Mouse (Mus musculus): ENCODE results near the gene Alk. TPM values are rescaled to one million over a fixed set of nuclear protein-coding genes. Genes with fewer than 3 reads are reported as not detected.

The Alk gene
- 0.56 and 0.64 TPM in 2 replicates for polyA plus RNA-seq (2014; fragmentation: Nextera tagmentation; extraction: Ambion mirVana)

- no peaks in the 10 kb centered on the region for H3K9me3 ChIP-seq (ENCODE audit: control insufficient read depth, low read length)
- H3K9ac ChIP-seq (ENCODE audit: low read depth, low read length) = peak within 1 kb of the TSS; percentile 37; the same call in 1 of the 2 replicates
- peak within 1 kb of the TSS; percentile 90 for H3K4me2 ChIP-seq (ENCODE audit: low read depth, low read length)
- WGBS = 0% methylated on average over 20 of the region's 32 CpGs
- no peak within 1 kb of the TSS for H3K27ac ChIP-seq (replicated peaks; ENCODE audit: low read depth, low read length)
- peak within 1 kb of the TSS; percentile 50 for H3K4me3 ChIP-seq (ENCODE audit: low read depth, low read length)
- peak; percentile 93 for ATAC-seq (ENCODE audit: low read depth)
- H3K4me1 ChIP-seq (ENCODE audit: control insufficient read depth, insufficient read depth, low read length) = peaks cover 9% of the 10 kb centered on the region
- H3K27me3 ChIP-seq (replicated peaks; ENCODE audit: control insufficient read depth, insufficient read depth, low read length) = peaks cover 39% of the 10 kb centered on the region
- peak; percentile 96 for DNase-seq (ENCODE audit: low spot score)
- no peaks in the 10 kb centered on the region for H3K36me3 ChIP-seq (ENCODE audit: control insufficient read depth, insufficient read depth, low read length)
These were observed at the start of gene Alk for GRCm38 (mm10) chr17:72604610-72604980. TSS of gene Alk (minus strand) at chr17:72604627.

- H3K27me3 ChIP-seq (replicated peaks; ENCODE audit: control insufficient read depth, insufficient read depth, low read length) = no peaks in the 10 kb centered on the region
- 64% methylated on average over 1 of the region's 1 CpGs for WGBS
- no peaks in the 10 kb centered on the region for H3K9me3 ChIP-seq (ENCODE audit: control insufficient read depth, low read length)
- no peak for ATAC-seq (ENCODE audit: low read depth)
- H3K9ac ChIP-seq (ENCODE audit: low read depth, low read length) = no peak overlapping the region
- peaks cover 3% of the 10 kb centered on the region; the same call in 1 of the 2 replicates for H3K4me1 ChIP-seq (ENCODE audit: control insufficient read depth, insufficient read depth, low read length)
- H3K36me3 ChIP-seq (ENCODE audit: control insufficient read depth, insufficient read depth, low read length) = no peaks in the 10 kb centered on the region
- no peak for DNase-seq (ENCODE audit: low spot score)
- no peak overlapping the region for H3K4me2 ChIP-seq (ENCODE audit: low read depth, low read length)
- no peak overlapping the region for H3K4me3 ChIP-seq (ENCODE audit: low read depth, low read length)
- H3K27ac ChIP-seq (replicated peaks; ENCODE audit: low read depth, low read length) = no peak overlapping the region
These were observed 48.4 kb upstream of the Alk start for GRCm38 (mm10) chr17:72652801-72653200.

DNA sequence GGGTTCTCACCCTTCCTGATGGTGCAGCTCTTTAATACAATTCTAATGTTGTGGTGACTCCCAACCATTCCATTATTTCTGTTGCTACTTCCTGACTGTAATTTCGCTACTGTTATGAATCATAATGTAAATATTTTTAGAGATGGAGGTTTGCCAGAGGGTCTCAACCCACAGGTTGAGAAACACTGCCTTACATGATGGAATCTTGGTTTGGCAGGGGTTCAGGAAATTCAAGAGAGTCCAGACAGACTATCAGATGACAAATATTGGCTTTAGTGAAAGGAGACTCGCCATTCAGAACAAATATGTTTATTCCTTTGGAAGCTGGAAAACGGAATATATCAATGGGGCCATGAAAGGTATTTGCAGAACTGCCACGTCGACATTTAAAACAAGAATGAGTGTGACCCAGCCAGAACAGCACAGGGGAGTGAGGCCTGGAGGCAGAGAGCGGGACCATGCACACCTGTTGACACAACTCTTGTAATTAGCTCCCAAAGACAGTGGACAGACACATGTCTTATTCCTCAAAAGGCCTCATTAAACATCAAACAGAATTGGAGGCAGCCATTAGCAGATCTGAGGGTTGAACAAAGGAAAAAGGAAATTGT lies 44.3 kb upstream of the Alk start:
- WGBS = 43% methylated on average over 6 of the region's 6 CpGs
- DNase-seq (ENCODE audit: low spot score) = peak; percentile 70
- Histone ChIP-seq H3K4me3 (ENCODE audit: low read depth, low read length) (no peak overlapping the region), H3K27ac (replicated peaks; ENCODE audit: low read depth, low read length) (no peak overlapping the region), H3K9ac (ENCODE audit: low read depth, low read length) (no peak overlapping the region), H3K36me3 (ENCODE audit: control insufficient read depth, insufficient read depth, low read length) (no peaks in the 10 kb centered on the region), H3K9me3 (ENCODE audit: control insufficient read depth, low read length) (no peaks in the 10 kb centered on the region), H3K27me3 (replicated peaks; ENCODE audit: control insufficient read depth, insufficient read depth, low read length) (no peaks in the 10 kb centered on the region), H3K4me1 (ENCODE audit: control insufficient read depth, insufficient read depth, low read length) (peaks cover 3% of the 10 kb centered on the region; the same call in 1 of the 2 replicates), H3K4me2 (ENCODE audit: low read depth, low read length) (no peak overlapping the region)
- 0 out of 2 replicates have a peak, but pooled peaks have one; percentile 26 for ATAC-seq (ENCODE audit: low read depth)

GRCm38 (mm10) chr17:72646167-72646566 lies 41.7 kb upstream of the Alk start:
- Histone ChIP-seq H3K4me1 (ENCODE audit: control insufficient read depth, insufficient read depth, low read length) (peaks cover 3% of the 10 kb centered on the region; the same call in 1 of the 2 replicates), H3K36me3 (ENCODE audit: control insufficient read depth, insufficient read depth, low read length) (no peaks in the 10 kb centered on the region), H3K4me2 (ENCODE audit: low read depth, low read length) (no peak overlapping the region), H3K9me3 (ENCODE audit: control insufficient read depth, low read length) (no peaks in the 10 kb centered on the region), H3K9ac (ENCODE audit: low read depth, low read length) (no peak overlapping the region), H3K27me3 (replicated peaks; ENCODE audit: control insufficient read depth, insufficient read depth, low read length) (no peaks in the 10 kb centered on the region), H3K27ac (replicated peaks; ENCODE audit: low read depth, low read length) (no peak overlapping the region), H3K4me3 (ENCODE audit: low read depth, low read length) (no peak overlapping the region)
- 73% methylated on average over 5 of the region's 5 CpGs for WGBS
- ATAC-seq (ENCODE audit: low read depth) = no peak
- no peak for DNase-seq (ENCODE audit: low spot score)

DNA sequence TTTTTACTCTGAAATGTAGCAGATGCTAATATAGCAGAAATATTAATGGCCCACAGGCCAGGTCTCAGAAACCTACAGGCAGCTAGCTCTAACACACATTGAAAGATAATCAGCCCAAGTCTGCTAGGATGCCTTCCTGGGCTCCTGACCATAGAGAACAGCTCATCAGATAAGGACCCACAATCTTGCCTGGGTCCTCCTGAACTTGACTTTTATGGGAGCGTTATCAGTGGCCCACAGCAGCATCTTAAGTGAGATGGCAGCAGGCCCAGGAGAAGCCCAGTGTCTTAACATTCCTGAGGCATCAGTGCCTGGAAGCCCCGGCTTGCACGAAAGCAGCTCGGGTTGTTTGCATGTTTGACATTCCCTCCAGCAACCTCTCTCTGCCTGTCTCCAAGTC lies 35.7 kb upstream of the Alk start:
- Histone ChIP-seq H3K9me3 (ENCODE audit: control insufficient read depth, low read length) (no peaks in the 10 kb centered on the region), H3K9ac (ENCODE audit: low read depth, low read length) (no peak overlapping the region), H3K4me2 (ENCODE audit: low read depth, low read length) (no peak overlapping the region), H3K27me3 (replicated peaks; ENCODE audit: control insufficient read depth, insufficient read depth, low read length) (no peaks in the 10 kb centered on the region), H3K4me3 (ENCODE audit: low read depth, low read length) (no peak overlapping the region), H3K4me1 (ENCODE audit: control insufficient read depth, insufficient read depth, low read length) (no peaks in the 10 kb centered on the region), H3K36me3 (ENCODE audit: control insufficient read depth, insufficient read depth, low read length) (no peaks in the 10 kb centered on the region), H3K27ac (replicated peaks; ENCODE audit: low read depth, low read length) (no peak overlapping the region)
- 48% methylated on average over 4 of the region's 4 CpGs for WGBS
- ATAC-seq (ENCODE audit: low read depth) (no peak), DNase-seq (ENCODE audit: low spot score) (peak; percentile 11)

- H3K27me3 ChIP-seq (replicated peaks; ENCODE audit: control insufficient read depth, insufficient read depth, low read length) = no peaks in the 10 kb centered on the region
- no peak for ATAC-seq (ENCODE audit: low read depth)
- no peak for DNase-seq (ENCODE audit: low spot score)
- H3K4me1 ChIP-seq (ENCODE audit: control insufficient read depth, insufficient read depth, low read length) = no peaks in the 10 kb centered on the region
- H3K4me3 ChIP-seq (ENCODE audit: low read depth, low read length) = no peak overlapping the region
- no peak overlapping the region for H3K27ac ChIP-seq (replicated peaks; ENCODE audit: low read depth, low read length)
- no peak overlapping the region for H3K4me2 ChIP-seq (ENCODE audit: low read depth, low read length)
- WGBS = 79% methylated on average over 7 of the region's 7 CpGs
- no peaks in the 10 kb centered on the region for H3K9me3 ChIP-seq (ENCODE audit: control insufficient read depth, low read length)
- no peak overlapping the region for H3K9ac ChIP-seq (ENCODE audit: low read depth, low read length)
- H3K36me3 ChIP-seq (ENCODE audit: control insufficient read depth, insufficient read depth, low read length) = no peaks in the 10 kb centered on the region
These were observed 35.0 kb upstream of the Alk start for GRCm38 (mm10) chr17:72639400-72639799.

DNA sequence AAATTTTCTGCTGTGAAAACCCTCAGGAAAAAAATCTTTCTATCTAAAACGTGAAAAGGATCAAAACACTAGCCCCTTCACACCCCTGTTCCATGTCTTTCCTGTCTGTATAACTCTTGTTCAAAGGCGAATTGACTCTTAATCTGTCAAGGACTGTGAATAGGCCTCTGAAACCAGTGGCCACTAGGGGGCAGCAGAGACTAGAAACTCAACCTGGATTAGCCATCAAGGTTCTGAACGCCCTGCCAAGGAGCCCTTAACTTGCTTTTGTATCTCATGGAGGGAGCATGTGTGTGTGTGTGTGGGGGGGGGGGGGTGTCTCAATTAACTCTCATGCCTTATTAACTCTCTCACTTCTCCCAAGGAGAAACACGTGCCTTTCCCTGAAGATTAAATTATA lies 1.8 kb upstream of the Alk start:
- Histone ChIP-seq H3K9me3 (ENCODE audit: control insufficient read depth, low read length) (no peaks in the 10 kb centered on the region), H3K4me3 (ENCODE audit: low read depth, low read length) (no peak overlapping the region), H3K9ac (ENCODE audit: low read depth, low read length) (no peak overlapping the region), H3K4me1 (ENCODE audit: control insufficient read depth, insufficient read depth, low read length) (peaks cover 9% of the 10 kb centered on the region), H3K4me2 (ENCODE audit: low read depth, low read length) (no peak overlapping the region), H3K27me3 (replicated peaks; ENCODE audit: control insufficient read depth, insufficient read depth, low read length) (peaks cover 39% of the 10 kb centered on the region), H3K36me3 (ENCODE audit: control insufficient read depth, insufficient read depth, low read length) (no peaks in the 10 kb centered on the region), H3K27ac (replicated peaks; ENCODE audit: low read depth, low read length) (no peak overlapping the region)
- ATAC-seq (ENCODE audit: low read depth) = no peak
- DNase-seq (ENCODE audit: low spot score) = peak; percentile 84
- 7% methylated on average over 4 of the region's 4 CpGs for WGBS

DNA sequence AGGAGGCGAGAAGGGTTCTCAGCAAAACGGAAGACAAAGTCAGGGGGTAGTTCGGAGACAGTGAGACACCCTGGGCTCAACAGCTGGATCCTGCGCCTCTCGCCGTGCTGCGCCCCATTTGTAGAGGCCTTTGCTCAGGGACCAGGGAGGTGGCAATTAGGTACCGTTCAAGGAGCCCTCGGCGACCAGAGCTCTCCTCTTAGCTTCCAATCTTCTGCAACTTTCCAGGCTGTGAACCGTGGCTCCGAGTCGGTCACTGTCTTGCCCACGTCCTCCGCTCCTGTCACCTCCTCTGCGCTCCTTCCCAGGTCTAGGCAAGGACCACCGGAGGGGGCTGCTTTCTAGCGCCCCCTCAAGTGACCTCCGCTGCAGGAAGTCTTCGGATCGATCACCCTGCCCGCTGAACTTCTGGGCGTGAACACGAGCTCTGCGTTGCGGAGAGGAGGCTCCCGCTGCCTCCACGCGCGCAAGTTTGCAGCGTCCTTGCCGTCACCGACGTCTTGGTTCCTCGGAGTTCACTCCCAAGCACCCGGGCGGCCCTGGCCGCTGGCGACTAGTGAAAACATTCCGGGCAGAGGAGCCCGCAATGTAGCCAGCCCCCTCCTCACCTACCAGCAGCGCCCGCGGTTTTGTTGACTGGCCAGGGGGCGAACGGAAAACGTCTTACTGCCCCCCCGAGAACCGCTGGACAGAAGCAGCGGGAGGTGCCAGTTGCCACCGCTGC lies 379 bp downstream of the Alk start:
- Histone ChIP-seq H3K9me3 (ENCODE audit: control insufficient read depth, low read length) (no peaks in the 10 kb centered on the region), H3K4me3 (ENCODE audit: low read depth, low read length) (peak overlapping the region; percentile 50), H3K36me3 (ENCODE audit: control insufficient read depth, insufficient read depth, low read length) (no peaks in the 10 kb centered on the region), H3K27me3 (replicated peaks; ENCODE audit: control insufficient read depth, insufficient read depth, low read length) (peaks cover 39% of the 10 kb centered on the region), H3K27ac (replicated peaks; ENCODE audit: low read depth, low read length) (no peak overlapping the region), H3K4me2 (ENCODE audit: low read depth, low read length) (peak overlapping the region; percentile 90), H3K9ac (ENCODE audit: low read depth, low read length) (peak overlapping the region; percentile 37; the same call in 1 of the 2 replicates), H3K4me1 (ENCODE audit: control insufficient read depth, insufficient read depth, low read length) (peaks cover 9% of the 10 kb centered on the region)
- DNase-seq (ENCODE audit: low spot score) (no peak), ATAC-seq (ENCODE audit: low read depth) (no peak)
- 2% methylated on average over 44 of the region's 51 CpGs for WGBS
